Mouse (Mus musculus): Measurements from ENCODE around the gene Lrrc40. TPM values are rescaled to one million over a fixed set of nuclear protein-coding genes. Genes with fewer than 3 reads are reported as not detected.
A peak's percentile ranks its signal among the peaks of the same experiment; 100 is the strongest.

The Lrrc40 gene
- 57.7 and 69.4 TPM in 2 replicates for polyA plus RNA-seq (2014; fragmentation: Nextera tagmentation; extraction: Ambion mirVana)

- Histone ChIP-seq H3K27ac (ENCODE audit: low read depth) (peak within 1 kb of the TSS; percentile 90), H3K4me1 (replicated peaks; ENCODE audit: control insufficient read depth, insufficient read depth, low read length) (peaks cover 25% of the 10 kb centered on the region), H3K36me3 (ENCODE audit: control insufficient read depth, insufficient read depth, low read length) (no peaks in the 10 kb centered on the region), H3K4me2 (ENCODE audit: low read length) (peak within 1 kb of the TSS; percentile 93), H3K27me3 (replicated peaks; ENCODE audit: control insufficient read depth, insufficient read depth, low read length) (no peaks in the 10 kb centered on the region), H3K9ac (ENCODE audit: low read length) (peak within 1 kb of the TSS; percentile 95), H3K4me3 (ENCODE audit: low read depth, low read length) (peak within 1 kb of the TSS; percentile 97), H3K9me3 (ENCODE audit: control insufficient read depth, low read length) (no peaks in the 10 kb centered on the region)
- ATAC-seq (replicated peaks; ENCODE audit: low FRiP score, low TSS enrichment, low read depth) (peak; percentile 95), DNase-seq (ENCODE audit: low spot score) (peak; percentile 98)
- WGBS, result 1% methylated on average over 55 of the region's 55 CpGs
These were observed at the start of gene Lrrc40, which contains the start of gene Srsf11 for GRCm38 (mm10) chr3:158036329-158036988. TSS of gene Lrrc40 (plus strand) at chr3:158036662. TSS of gene Srsf11 (minus strand) at chr3:158036639.

GRCm38 (mm10) chr3:157993322-157993721 is 43.1 kb upstream of the Lrrc40 start:
- no peak overlapping the region for H3K9ac ChIP-seq (ENCODE audit: low read length)
- H3K4me2 ChIP-seq (ENCODE audit: low read length), result no peak overlapping the region
- no peaks in the 10 kb centered on the region for H3K9me3 ChIP-seq (ENCODE audit: control insufficient read depth, low read length)
- peaks cover 38% of the 10 kb centered on the region for H3K36me3 ChIP-seq (ENCODE audit: control insufficient read depth, insufficient read depth, low read length)
- H3K27me3 ChIP-seq (replicated peaks; ENCODE audit: control insufficient read depth, insufficient read depth, low read length), result no peaks in the 10 kb centered on the region
- no peaks in the 10 kb centered on the region for H3K4me1 ChIP-seq (replicated peaks; ENCODE audit: control insufficient read depth, insufficient read depth, low read length)
- H3K4me3 ChIP-seq (ENCODE audit: low read depth, low read length), result no peak overlapping the region
- H3K27ac ChIP-seq (ENCODE audit: low read depth), result no peak overlapping the region
- peak; percentile 60; the same call in 1 of the 2 replicates for ATAC-seq (replicated peaks; ENCODE audit: low FRiP score, low TSS enrichment, low read depth)
- no peak for DNase-seq (ENCODE audit: low spot score)

- H3K4me1 ChIP-seq (replicated peaks; ENCODE audit: control insufficient read depth, insufficient read depth, low read length), result no peaks in the 10 kb centered on the region
- whole genome bisulfite sequencing, result 92% methylated on average over 2 of the region's 2 CpGs
These were observed 40.7 kb upstream of the Lrrc40 start for GRCm38 (mm10) chr3:157995726-157996125.

GRCm38 (mm10) chr3:157998742-157999369 is 37.6 kb upstream of the Lrrc40 start:
- Histone ChIP-seq H3K27me3 (replicated peaks; ENCODE audit: control insufficient read depth, insufficient read depth, low read length) (no peaks in the 10 kb centered on the region), H3K4me1 (replicated peaks; ENCODE audit: control insufficient read depth, insufficient read depth, low read length) (no peaks in the 10 kb centered on the region), H3K4me2 (ENCODE audit: low read length) (no peak overlapping the region), H3K4me3 (ENCODE audit: low read depth, low read length) (no peak overlapping the region), H3K36me3 (ENCODE audit: control insufficient read depth, insufficient read depth, low read length) (peaks cover 43% of the 10 kb centered on the region), H3K9me3 (ENCODE audit: control insufficient read depth, low read length) (no peaks in the 10 kb centered on the region), H3K27ac (ENCODE audit: low read depth) (no peak overlapping the region), H3K9ac (ENCODE audit: low read length) (no peak overlapping the region)
- DNase-seq (ENCODE audit: low spot score) (no peak), ATAC-seq (replicated peaks; ENCODE audit: low FRiP score, low TSS enrichment, low read depth) (no peak)
- WGBS, result 83% methylated on average over 1 of the region's 1 CpGs

More at GRCm38 (mm10) chr3:157995726-157996125, 40.7 kb upstream of the Lrrc40 start:
- H3K36me3 ChIP-seq (ENCODE audit: control insufficient read depth, insufficient read depth, low read length), result peaks cover 23% of the 10 kb centered on the region
- no peak overlapping the region for H3K4me2 ChIP-seq (ENCODE audit: low read length)
- ATAC-seq (replicated peaks; ENCODE audit: low FRiP score, low TSS enrichment, low read depth), result no peak
- no peak for DNase-seq (ENCODE audit: low spot score)
- no peak overlapping the region for H3K4me3 ChIP-seq (ENCODE audit: low read depth, low read length)
- no peak overlapping the region for H3K27ac ChIP-seq (ENCODE audit: low read depth)
- H3K9ac ChIP-seq (ENCODE audit: low read length), result no peak overlapping the region
- H3K27me3 ChIP-seq (replicated peaks; ENCODE audit: control insufficient read depth, insufficient read depth, low read length), result no peaks in the 10 kb centered on the region
- H3K9me3 ChIP-seq (ENCODE audit: control insufficient read depth, low read length), result no peaks in the 10 kb centered on the region

- DNase-seq (ENCODE audit: low spot score) (no peak), ATAC-seq (replicated peaks; ENCODE audit: low FRiP score, low TSS enrichment, low read depth) (no peak)
- H3K4me3 ChIP-seq (ENCODE audit: low read depth, low read length), result no peak overlapping the region
- H3K4me1 ChIP-seq (replicated peaks; ENCODE audit: control insufficient read depth, insufficient read depth, low read length), result no peaks in the 10 kb centered on the region
- H3K27ac ChIP-seq (ENCODE audit: low read depth), result no peak overlapping the region
- H3K9me3 ChIP-seq (ENCODE audit: control insufficient read depth, low read length), result no peaks in the 10 kb centered on the region
- H3K9ac ChIP-seq (ENCODE audit: low read length), result no peak overlapping the region
- 64% methylated on average over 1 of the region's 1 CpGs for WGBS
- H3K27me3 ChIP-seq (replicated peaks; ENCODE audit: control insufficient read depth, insufficient read depth, low read length), result no peaks in the 10 kb centered on the region
- H3K4me2 ChIP-seq (ENCODE audit: low read length), result no peak overlapping the region
- peaks cover 82% of the 10 kb centered on the region for H3K36me3 ChIP-seq (ENCODE audit: control insufficient read depth, insufficient read depth, low read length)
These were observed 27.8 kb upstream of the Lrrc40 start for GRCm38 (mm10) chr3:158008647-158009046.

GRCm38 (mm10) chr3:158009762-158010320 is 26.6 kb upstream of the Lrrc40 start:
- H3K9ac ChIP-seq (ENCODE audit: low read length), result no peak overlapping the region
- ATAC-seq (replicated peaks; ENCODE audit: low FRiP score, low TSS enrichment, low read depth) (peak; percentile 38; the same call in 1 of the 2 replicates), DNase-seq (ENCODE audit: low spot score) (no peak)
- no peak overlapping the region for H3K27ac ChIP-seq (ENCODE audit: low read depth)
- WGBS, result 48% methylated on average over 1 of the region's 1 CpGs
- H3K9me3 ChIP-seq (ENCODE audit: control insufficient read depth, low read length), result no peaks in the 10 kb centered on the region
- H3K27me3 ChIP-seq (replicated peaks; ENCODE audit: control insufficient read depth, insufficient read depth, low read length), result no peaks in the 10 kb centered on the region
- no peaks in the 10 kb centered on the region for H3K4me1 ChIP-seq (replicated peaks; ENCODE audit: control insufficient read depth, insufficient read depth, low read length)
- H3K4me3 ChIP-seq (ENCODE audit: low read depth, low read length), result no peak overlapping the region
- peaks cover 82% of the 10 kb centered on the region for H3K36me3 ChIP-seq (ENCODE audit: control insufficient read depth, insufficient read depth, low read length)
- no peak overlapping the region for H3K4me2 ChIP-seq (ENCODE audit: low read length)

- ATAC-seq (replicated peaks; ENCODE audit: low FRiP score, low TSS enrichment, low read depth) (peak; percentile 88), DNase-seq (ENCODE audit: low spot score) (peak; percentile 94)
- peak overlapping the region; percentile 81 for H3K4me2 ChIP-seq (ENCODE audit: low read length)
- H3K9me3 ChIP-seq (ENCODE audit: control insufficient read depth, low read length), result no peaks in the 10 kb centered on the region
- H3K4me1 ChIP-seq (replicated peaks; ENCODE audit: control insufficient read depth, insufficient read depth, low read length), result peaks cover 19% of the 10 kb centered on the region
- WGBS, result under 1% methylated on average over 55 of the region's 61 CpGs
- H3K36me3 ChIP-seq (ENCODE audit: control insufficient read depth, insufficient read depth, low read length), result peaks cover 15% of the 10 kb centered on the region
- H3K9ac ChIP-seq (ENCODE audit: low read length), result peak overlapping the region; percentile 96
- peak overlapping the region; percentile 90 for H3K4me3 ChIP-seq (ENCODE audit: low read depth, low read length)
- H3K27me3 ChIP-seq (replicated peaks; ENCODE audit: control insufficient read depth, insufficient read depth, low read length), result no peaks in the 10 kb centered on the region
- H3K27ac ChIP-seq (ENCODE audit: low read depth), result peak overlapping the region; percentile 97
These were observed 5.0 kb upstream of the Lrrc40 start for GRCm38 (mm10) chr3:158031371-158031925.

- WGBS, result 6% methylated on average over 4 of the region's 4 CpGs
- Histone ChIP-seq H3K9ac (ENCODE audit: low read length) (peak overlapping the region; percentile 96), H3K9me3 (ENCODE audit: control insufficient read depth, low read length) (no peaks in the 10 kb centered on the region), H3K27ac (ENCODE audit: low read depth) (peak overlapping the region; percentile 97), H3K4me1 (replicated peaks; ENCODE audit: control insufficient read depth, insufficient read depth, low read length) (peaks cover 19% of the 10 kb centered on the region), H3K36me3 (ENCODE audit: control insufficient read depth, insufficient read depth, low read length) (peaks cover 11% of the 10 kb centered on the region; the same call in 1 of the 2 replicates), H3K4me3 (ENCODE audit: low read depth, low read length) (peak overlapping the region; percentile 90), H3K4me2 (ENCODE audit: low read length) (peak overlapping the region; percentile 81), H3K27me3 (replicated peaks; ENCODE audit: control insufficient read depth, insufficient read depth, low read length) (no peaks in the 10 kb centered on the region)
- ATAC-seq (replicated peaks; ENCODE audit: low FRiP score, low TSS enrichment, low read depth) (no peak), DNase-seq (ENCODE audit: low spot score) (no peak)
These were observed 4.4 kb upstream of the Lrrc40 start for GRCm38 (mm10) chr3:158032106-158032505.
